Mouse (Mus musculus): ENCODE data around the gene Fkbp15.
"Not testable (repeated sequence)": the region's sequence is repeated elsewhere in the genome, so short reads cannot be mapped to it uniquely, and the experiment has no call there.

Fkbp15 gene

GRCm38 (mm10) chr4:62281319-62281718 lies 79.0 kb downstream of the Fkbp15 start:
- DNase-seq (ENCODE audit: low spot score) = no peak

GRCm38 (mm10) chr4:62278081-62278480 lies 82.3 kb downstream of the Fkbp15 start:
- no peak for DNase-seq (ENCODE audit: low spot score)

GRCm38 (mm10) chr4:62277222-62277621 lies 83.1 kb downstream of the Fkbp15 start:
- DNase-seq (ENCODE audit: low spot score) = no peak

GRCm38 (mm10) chr4:62276642-62277041 lies 83.7 kb downstream of the Fkbp15 start:
- DNase-seq (ENCODE audit: low spot score) = no peak

- DNase-seq (ENCODE audit: low spot score) = no peak
These were observed 85.4 kb downstream of the Fkbp15 start for GRCm38 (mm10) chr4:62274841-62275536.

GRCm38 (mm10) chr4:62273916-62274315 lies 86.4 kb downstream of the Fkbp15 start:
- DNase-seq (ENCODE audit: low spot score) = no peak

- DNase-seq (ENCODE audit: low spot score) = no peak
These were observed 87.7 kb downstream of the Fkbp15 start for GRCm38 (mm10) chr4:62272696-62273095.

GRCm38 (mm10) chr4:62267101-62267500 lies 93.2 kb downstream of the Fkbp15 start:
- DNase-seq (ENCODE audit: low spot score) = no peak

- not testable (repeated sequence) for DNase-seq (ENCODE audit: low spot score)
These were observed 94.3 kb downstream of the Fkbp15 start for GRCm38 (mm10) chr4:62266016-62266415.

GRCm38 (mm10) chr4:62265154-62265836 lies 95.1 kb downstream of the Fkbp15 start:
- DNase-seq (ENCODE audit: low spot score) = no peak

- no peak for DNase-seq (ENCODE audit: low spot score)
These were observed 97.1 kb downstream of the Fkbp15 start for GRCm38 (mm10) chr4:62263133-62263844.

- no peak for DNase-seq (ENCODE audit: low spot score)
These were observed 98.1 kb downstream of the Fkbp15 start, which contains the start of gene Slc31a2 for GRCm38 (mm10) chr4:62262276-62262675. Gene Slc31a2, plus strand, starts transcription at chr4:62262562.

- peak; percentile 46 for DNase-seq (ENCODE audit: low spot score)
These were observed 103.4 kb downstream of the Fkbp15 start for GRCm38 (mm10) chr4:62256931-62257330.

- no peak for DNase-seq (ENCODE audit: low spot score)
These were observed 105.8 kb downstream of the Fkbp15 start for GRCm38 (mm10) chr4:62254551-62254950.

GRCm38 (mm10) chr4:62251776-62252175 lies 108.6 kb downstream of the Fkbp15 start:
- DNase-seq (ENCODE audit: low spot score) = no peak

- no peak for DNase-seq (ENCODE audit: low spot score)
These were observed 109.3 kb downstream of the Fkbp15 start for GRCm38 (mm10) chr4:62250896-62251544.

All from ovary, postnatal 14 days (tissue).